Mouse (Mus musculus) retina, embryonic 14.5 days (tissue): ENCODE data around the gene Il11ra1.
A peak's percentile ranks its signal among the peaks of the same experiment; 100 is the strongest.
"Not testable (repeated sequence)": the region's sequence is repeated elsewhere in the genome, so short reads cannot be mapped to it uniquely, and the experiment has no call there.

Experiments
- DNase-seq: peaks from one replicate; pipeline ENCODE4 v3.0.0-alpha.2; 2015; ENCODE audit warnings: low spot score

Il11ra1 gene

DNA sequence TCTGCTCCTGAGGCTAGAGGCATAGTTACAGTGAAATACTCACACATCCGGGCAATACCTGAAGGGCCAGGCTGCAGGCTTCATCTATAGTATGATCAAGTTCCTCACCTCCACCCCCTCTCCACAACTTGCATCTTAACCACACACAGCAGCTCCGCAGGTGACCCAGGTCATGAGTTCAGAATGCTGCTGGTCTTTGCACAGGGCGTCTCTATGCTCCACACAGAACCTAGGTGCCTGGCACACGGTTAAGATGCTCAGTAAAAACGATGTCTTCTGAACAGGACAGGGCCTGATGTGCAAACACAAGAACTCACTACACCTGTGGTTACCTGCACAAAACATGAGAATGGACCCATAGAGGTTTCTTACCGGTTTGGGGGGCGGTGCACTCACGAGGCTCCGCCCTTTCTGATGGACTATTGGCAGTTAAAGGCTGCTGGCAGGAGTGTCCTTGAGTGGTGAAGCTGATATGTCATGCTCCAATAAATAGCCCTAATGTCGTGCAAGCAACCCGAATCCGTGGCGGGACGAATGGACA, 55.1 kb downstream of the Il11ra1 start, which contains the start of gene Galt:
Gene Galt (plus strand): TSS at position 432 of the 541 bp plus-strand sequence.
- DNase-seq: no peak

DNA sequence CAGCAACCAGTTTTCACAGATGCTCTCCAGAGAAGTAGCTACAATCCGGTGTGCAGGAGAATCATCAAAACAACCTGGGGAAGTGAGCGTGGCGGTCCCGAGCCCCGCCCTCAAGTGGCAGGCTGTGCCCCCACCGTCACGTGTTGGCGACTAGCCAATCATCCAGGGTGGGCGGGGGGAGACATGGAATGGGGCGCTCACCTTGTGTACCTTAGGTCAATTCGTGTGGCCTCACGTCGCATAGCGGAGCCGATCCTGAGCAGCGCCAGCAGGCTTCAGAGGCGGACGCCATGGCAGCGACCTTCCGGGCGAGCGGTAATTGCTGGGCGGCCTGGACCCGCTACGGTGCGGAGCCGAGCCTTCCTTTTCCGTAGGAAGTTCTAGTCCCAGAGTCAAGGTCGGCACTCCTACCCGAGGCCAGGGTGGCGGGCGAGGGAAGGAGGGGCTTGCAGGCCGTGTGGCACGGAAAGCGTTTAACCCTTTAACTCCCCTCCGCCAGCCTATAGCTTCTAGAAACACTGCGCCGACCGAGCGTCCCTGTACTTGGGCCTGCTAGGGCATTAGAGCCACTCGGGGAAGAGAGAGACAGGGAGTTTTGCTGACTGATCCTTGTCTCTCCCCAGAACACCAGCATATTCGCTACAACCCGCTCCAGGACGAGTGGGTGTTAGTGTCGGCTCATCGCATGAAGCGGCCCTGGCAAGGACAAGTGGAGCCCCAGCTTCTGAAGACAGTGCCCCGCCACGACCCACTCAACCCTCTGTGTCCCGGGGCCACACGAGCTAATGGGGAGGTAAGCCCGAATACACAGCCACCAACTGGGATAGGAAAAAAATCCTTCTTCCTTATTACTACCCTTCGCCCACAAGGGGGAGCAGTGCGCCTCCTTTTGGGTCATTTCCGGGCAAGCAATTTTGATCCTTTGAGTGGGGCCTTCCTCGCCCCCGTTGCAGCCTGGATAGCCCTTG, 55.8 kb downstream of the Il11ra1 start, which contains the start of gene Sigmar1:
Gene Sigmar1 (minus strand): TSS at position 820 of the 968 bp plus-strand sequence.
- DNase-seq: peak; percentile 89

DNA sequence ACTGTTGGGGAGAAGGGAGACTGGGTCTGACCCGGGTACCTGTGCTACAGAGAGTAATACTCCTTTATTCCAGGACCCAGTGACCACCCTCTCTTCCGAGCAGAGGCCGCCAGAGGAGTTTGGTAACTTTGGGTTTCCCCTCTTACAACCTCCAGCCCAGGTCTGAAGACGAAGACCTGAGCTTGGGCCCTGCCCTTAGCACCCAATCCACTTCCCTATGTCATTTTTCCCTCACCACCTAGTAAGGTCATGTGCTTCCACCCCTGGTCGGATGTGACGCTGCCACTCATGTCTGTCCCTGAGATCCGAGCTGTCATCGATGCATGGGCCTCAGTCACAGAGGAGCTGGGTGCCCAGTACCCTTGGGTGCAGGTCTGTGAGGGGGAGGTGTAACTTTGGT, 56.7 kb downstream of the Il11ra1 start:
- DNase-seq: no peak

DNA sequence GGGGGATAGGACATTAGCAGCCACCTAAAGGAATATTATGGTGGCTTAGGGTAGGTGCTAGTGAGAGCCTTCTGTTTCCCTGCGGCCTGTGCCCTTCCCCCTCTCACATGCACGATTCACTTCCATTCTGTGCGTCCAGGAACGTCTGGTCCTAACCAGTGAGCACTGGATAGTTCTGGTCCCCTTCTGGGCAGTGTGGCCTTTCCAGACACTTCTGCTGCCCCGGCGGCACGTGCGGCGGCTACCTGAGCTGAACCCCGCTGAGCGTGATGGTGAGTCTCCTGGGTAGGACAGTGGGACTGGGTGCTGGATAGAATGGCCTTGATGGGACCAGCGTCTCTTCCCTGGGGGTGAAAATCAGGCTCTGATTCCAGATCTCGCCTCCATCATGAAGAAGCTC, 57.5 kb downstream of the Il11ra1 start:
- no peak for DNase-seq

DNA sequence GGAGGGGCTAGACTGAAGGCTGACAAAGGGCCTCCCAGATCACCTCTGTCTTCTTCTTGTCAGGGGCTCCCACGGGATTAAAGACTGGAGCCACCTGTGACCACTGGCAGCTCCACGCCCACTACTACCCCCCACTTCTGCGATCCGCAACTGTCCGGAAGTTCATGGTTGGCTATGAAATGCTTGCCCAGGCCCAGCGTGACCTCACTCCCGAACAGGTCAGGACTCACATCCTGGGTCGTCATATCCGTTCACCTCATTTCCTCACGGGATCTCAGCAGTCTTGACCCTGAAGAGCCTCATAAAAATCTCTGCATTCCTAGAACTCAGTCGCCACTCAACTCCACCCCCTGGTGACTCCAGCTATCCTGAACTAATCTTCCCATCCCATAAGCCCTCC, 58.2 kb downstream of the Il11ra1 start:
- DNase-seq: no peak

DNA sequence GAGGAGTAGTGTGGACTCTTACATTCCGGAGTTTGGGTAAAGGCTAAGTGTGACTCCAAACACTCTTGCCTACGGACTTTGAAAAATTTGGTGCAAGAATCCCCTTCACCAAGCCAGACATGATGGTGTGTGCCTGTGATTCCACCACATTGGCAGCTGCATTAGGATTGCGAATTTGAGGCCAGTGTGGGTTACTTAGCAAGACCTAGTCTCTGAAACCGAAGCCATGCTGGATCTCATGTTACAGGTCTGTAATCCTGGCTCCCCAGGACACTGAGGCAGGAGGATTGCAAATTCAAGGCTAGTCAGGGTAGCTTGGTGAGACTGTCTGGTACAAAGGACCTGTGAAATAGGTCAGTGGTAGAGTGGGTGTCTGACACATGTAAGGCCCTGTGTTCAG, 58.9 kb downstream of the Il11ra1 start:
- DNase-seq: no peak

DNA sequence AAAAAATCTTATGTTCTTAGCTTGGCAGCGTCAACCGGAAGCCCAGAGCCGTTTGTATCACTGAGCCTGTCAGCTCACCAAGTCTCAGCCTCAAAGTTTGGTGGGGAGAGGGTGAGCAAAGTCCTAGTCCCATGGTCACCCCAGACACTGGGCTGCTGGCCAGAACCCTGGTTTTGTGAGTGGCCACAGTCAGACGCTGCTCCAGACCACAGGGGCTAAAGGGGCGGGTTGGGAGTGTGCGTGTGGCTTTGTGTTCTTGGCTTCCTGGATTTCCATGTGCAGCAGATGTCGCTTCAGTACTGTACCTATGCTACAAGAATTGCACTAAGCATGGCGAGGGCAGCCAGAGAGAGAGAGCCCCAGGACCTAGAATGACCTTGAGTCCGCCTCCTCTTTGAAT, 59.4 kb downstream of the Il11ra1 start:
- no peak for DNase-seq

DNA sequence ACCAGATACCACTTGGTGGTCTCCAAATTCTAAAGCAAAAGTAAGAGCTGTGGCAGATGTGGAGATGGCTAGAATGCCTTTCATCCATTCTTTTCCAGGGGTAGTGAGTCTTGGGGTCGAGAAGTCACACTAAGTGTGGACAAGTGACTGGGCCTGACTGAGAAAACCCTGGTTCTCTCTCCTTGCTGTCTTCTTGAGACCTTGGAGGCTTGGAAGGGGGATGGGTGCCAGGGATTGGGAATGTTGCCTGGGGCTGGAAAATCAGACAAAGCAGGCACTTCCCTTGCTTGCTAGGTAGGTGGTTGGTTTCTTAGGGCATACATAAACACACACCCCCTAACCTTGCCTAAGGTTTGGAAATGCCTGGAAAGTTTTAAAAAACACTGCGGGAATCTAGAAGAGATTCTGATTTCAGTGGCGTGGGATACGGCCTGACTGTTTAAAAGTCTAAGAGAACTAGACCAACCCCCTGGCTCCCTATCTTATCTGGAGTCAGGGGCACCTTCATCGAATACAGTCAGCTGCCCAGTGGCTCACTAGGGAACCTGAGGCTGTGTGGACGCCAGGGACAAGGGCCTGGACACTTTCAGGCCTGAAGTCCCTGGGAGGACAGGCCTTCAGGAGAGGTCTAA, 60.0 kb downstream of the Il11ra1 start:
- DNase-seq: no peak

DNA sequence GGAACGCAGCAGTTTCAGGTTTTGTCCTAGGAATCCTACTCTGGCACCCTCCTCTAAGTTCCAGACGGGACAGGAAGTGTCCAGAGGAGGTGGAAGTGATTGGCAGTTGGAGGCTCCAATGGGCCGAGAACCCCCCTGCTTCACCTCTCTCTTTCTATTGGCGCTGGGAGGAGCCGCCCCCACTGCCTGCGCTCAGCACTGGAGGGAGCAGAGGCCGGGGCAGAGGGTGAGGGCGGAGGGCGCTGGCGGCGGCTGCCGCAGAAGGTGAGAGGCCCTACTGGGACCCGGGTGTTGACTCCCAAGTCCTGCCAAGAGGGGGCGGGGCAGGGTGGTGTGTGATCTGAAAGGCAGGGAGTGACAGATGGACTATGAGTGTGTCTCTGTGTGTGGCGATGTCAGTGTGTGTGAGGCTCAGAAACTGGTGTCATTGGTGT, 60.5 kb downstream of the Il11ra1 start:
- DNase-seq: peak; percentile 88

DNA sequence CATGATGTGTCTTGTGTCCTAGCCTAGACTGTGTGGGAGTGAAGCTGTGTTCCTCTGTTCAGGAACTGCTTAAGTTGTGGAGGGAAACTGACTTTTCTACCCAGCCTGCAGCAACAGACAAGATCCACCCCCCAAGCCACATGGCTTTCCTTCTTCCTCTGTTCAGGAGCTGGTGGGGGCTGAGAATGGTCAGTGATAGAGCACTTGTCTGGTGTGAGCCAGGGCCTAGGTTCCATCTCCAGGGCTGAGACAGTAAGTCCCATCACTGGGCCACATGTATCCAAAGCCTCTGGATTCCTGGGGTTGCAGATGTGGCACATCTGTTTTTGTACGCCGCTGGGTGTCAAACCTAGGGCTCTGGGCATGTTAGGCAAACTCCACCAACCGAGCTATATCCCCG, 61.1 kb downstream of the Il11ra1 start:
- DNase-seq: no peak

DNA sequence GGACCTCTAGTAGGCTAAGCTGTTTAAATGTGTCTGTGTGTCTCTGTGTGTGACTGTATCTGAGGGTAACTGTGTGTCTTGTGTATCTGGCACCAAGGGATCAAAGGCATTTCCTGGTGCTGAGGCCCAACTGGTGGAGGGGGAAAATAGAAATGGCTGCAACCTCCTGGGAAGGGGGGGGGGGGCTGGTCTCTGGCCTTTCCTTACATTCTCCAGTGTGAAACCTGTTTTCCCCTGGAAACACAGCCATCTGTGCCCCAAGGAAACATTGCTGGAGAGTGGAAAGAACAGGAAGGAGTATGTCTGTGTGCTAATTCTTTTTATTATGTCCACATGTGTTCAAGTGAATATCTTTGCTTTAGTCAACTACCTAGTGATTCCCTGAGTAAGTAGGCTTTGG, 61.9 kb downstream of the Il11ra1 start:
- no peak for DNase-seq

DNA sequence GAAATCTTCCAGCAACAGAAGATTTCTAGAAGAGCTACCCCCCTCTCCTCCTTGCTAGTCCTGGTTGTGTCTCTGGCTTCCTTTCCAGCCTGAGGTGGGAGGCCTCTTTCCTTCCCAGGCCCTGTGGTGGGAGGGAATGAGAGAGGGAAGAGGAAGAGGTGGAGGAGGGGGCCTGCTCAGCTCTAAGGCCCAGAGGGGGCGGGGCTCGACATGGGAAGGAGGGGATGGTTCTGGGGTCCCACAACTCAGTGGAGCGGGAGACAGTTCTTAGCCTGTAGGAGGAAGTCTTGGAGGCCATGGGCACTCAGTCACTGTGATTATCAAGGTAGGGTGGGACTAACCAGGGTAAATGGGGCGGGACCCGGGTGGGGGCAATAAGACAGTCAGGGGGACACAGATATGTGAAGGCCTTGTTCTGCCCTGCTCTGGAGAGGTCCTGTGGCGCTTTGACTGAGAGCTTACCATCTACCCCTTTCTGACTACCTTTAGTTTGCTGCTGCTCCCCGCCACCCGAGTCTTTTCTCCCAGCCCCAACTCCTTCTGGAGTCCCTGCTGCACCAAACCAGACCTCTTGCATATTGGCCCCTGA, 62.4 kb downstream of the Il11ra1 start:
- DNase-seq: no peak

DNA sequence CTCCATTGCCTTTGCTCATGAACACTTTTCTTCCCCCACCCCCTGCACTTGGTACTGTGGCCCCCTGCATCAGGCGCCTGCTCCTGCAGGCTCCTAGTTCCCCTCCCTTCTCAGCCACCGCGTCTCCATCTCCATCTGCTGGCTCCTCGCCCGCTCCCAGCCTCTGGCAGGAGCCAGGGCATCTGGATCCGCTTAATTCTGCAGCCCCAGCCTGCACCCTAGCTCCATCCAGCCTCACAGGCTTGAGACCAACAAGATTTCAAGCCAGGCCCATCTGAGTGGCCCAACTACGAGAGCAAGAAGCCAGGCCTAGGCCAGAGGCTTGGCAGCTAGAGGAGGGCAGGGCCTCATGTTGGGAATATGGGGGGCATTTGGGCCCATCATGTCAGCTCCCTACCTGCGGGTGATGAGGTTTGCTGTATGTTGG, 62.9 kb downstream of the Il11ra1 start:
- DNase-seq: not testable (repeated sequence)

DNA sequence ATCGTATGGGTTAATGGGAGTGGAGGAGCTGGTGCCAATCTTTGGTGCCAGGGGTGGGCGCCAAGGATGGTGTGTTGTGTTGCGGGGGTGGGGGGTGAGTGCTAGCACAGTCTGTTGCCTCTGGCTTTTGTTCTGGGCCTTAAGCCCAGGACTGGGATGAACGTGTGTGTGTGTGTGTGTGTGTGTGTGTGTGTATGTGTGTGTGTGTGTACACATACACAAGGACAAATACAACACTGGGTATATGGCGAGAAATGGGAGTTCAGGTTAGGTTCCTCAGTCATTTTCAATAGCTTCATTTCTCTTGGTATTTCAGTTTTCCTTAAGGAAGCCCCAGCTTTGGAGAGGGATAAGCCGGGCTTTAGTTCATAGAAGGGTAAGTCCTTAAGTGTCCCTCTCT, 63.4 kb downstream of the Il11ra1 start:
- DNase-seq: not testable (repeated sequence)

DNA sequence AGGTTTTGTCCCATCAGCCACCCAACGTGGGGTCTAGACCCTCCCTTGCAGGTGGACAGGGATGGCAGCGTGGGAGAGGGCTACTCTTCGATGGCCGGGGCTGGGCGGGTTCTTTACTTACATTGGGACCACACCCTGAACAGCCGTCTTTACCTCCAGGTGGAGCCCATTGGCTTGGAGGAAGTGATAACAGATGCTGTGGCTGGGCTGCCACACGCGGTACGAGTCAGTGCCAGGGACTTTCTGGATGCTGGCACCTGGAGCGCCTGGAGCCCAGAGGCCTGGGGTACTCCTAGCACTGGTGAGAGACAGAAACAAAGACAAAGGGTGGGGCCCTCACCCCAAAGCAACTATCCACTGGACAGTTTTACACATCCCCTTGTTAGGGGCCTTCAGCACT, 67.5 kb downstream of the Il11ra1 start:
- DNase-seq: not testable (repeated sequence)

DNA sequence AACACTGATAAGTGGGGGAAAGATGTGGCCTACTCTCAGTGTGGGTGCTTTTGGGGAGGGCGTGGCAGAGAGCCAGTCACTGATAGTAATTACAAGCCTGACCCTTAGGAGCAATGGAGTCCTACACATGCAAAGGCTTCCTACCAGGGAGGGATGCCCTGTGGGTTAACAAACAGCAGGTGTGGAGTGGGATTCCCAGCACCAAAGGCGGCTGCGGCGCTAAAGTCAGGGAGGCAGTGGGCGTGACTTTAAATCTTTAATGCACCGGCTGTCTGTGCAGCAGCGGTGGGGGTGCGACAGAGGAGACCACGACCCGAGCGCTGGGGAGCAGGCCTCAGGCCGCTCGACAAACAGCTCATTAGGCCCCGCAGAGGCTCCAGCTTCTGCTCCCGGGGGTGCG, 73.2 kb downstream of the Il11ra1 start:
- not testable (repeated sequence) for DNase-seq

DNA sequence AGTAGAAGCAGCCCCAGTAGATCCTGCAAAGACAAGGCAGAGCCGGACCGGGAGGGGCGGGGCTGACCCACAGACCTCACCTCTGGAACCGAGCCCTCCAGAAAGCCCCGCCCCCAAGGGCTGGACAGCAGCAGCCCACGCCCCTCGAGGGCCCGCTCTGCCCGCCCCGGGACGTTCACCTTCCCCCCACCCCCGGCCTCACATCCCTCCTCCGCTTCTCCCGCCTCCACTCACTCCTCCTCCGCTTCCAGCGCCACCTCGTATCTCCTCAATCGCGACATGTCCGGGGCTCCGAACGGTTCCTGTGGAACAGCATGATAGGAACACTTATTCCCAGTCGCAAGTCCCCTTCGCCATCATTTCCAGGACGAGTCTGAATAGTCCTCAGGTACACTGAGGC, 73.7 kb downstream of the Il11ra1 start:
- not testable (repeated sequence) for DNase-seq

DNA sequence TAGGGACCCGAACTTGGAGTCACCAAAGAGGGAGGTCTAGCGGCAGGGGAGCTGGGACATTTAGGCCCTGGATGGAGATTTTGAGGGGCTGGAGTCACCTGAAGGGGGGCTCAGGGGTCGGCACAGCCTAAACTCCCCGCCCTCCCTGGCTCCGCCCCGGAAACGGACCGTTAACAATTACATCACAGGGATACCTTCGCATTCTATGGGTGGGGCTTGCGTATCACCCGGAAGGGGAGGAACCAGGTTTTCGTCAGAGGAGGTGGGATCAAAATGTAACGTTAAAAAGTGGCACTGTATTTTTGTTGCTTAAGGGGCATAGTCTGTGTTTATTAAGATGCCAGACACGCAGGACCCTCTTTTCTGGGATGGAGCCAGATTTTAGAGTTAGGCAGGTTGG, 74.2 kb downstream of the Il11ra1 start, which contains the start of gene Ccl27a:
Gene Ccl27a (minus strand): TSS at position 246 of the 400 bp plus-strand sequence.
- peak; percentile 76 for DNase-seq

DNA sequence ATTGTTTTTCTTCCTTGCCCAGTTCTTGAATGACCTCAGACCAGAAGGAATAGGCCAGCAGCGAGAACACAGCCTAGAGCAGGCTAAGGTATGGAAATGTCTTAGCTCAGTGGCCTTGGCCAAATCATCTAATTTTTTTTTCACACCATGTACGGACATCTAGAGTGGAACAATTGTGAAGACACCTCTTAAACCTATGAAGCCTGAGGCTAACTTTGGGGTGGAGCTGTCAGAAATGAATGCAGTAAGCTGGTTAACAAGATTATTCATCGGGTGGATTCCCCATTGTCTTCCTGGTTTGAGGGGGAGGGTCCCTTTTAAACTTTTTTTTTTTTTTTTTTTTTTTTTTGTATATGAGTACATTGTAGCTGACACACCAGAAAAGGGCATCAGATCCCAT, 74.7 kb downstream of the Il11ra1 start:
- not testable (repeated sequence) for DNase-seq

DNA sequence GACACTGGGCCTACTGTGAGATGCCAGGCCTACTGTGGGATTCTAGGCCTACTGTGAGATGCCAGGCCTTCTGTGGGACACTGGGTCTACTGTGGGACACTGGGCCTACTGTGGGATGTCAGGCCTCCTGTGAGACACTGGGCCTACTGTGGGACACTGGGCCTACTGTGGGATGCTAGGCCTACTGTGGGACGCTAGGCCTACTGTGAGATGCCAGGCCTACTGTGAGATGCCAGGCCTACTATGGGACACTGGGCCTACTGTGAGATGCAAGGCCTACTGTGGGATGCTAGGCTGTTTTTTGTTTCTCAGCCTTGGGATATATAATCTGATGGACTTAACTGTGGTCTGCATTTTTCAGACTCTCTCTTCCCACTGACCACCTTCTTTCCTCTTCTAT, 76.1 kb downstream of the Il11ra1 start:
- not testable (repeated sequence) for DNase-seq

DNA sequence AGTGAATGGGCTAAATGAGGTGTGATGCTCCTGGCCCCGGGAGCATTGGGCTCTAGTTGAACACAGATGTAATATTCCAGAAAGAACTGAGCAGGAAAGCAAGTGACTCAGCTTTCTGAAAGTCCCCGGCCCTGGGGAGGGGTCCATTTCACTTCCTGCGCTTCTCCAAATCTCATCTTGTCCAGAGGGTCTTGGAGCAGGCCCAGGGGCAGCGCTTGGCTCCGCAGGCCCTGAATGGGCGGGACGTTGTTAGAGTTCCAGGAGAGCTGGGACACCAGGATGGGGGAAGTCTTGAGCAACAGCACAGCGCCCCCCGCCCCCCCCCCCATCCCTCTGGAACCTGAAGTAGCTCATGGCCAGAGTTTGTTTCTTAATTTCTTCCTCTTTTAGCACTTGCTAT, 81.5 kb downstream of the Il11ra1 start:
- not testable (repeated sequence) for DNase-seq
